Mouse (Mus musculus) brown adipose tissue, adult 24 weeks (tissue): ENCODE data around the gene Cd300lg. TPM values are rescaled to one million over a fixed set of nuclear protein-coding genes. Genes with fewer than 3 reads are reported as not detected.

Source experiments
- H3K27ac ChIP-seq: fragments of 200-500 bp; replicated peaks from 2 replicates; pipeline ENCODE4 v1.5.1; 2012; ENCODE audit warnings: low read depth, mild to moderate bottlenecking, low read length
- H3K4me1 ChIP-seq: fragments of 200-500 bp; 2 replicates; pipeline ENCODE4 v1.6.1; 2012; ENCODE audit warnings: low read length, mixed read lengths; ENCODE audit not compliant: control insufficient read depth, insufficient read depth, insufficient read length
- H3K4me3 ChIP-seq: fragments of 200-500 bp; 2 replicates; pipeline ENCODE4 v1.5.1; 2012; ENCODE audit warnings: low read depth, mild to moderate bottlenecking, low read length, moderate library complexity; ENCODE audit not compliant: insufficient read depth
- polyA plus RNA-seq: library from polyadenylated mRNA; stranded (reverse); fragments of >200 nt; gene quantifications from 2 replicates; pipeline ENCODE4 v1.2.4, GENCODE M21; 2012; ENCODE audit not compliant: missing spikeins, insufficient read depth, insufficient read length

Cd300lg gene
- polyA plus RNA-seq, 1 experiment, result 37.7 TPM

DNA sequence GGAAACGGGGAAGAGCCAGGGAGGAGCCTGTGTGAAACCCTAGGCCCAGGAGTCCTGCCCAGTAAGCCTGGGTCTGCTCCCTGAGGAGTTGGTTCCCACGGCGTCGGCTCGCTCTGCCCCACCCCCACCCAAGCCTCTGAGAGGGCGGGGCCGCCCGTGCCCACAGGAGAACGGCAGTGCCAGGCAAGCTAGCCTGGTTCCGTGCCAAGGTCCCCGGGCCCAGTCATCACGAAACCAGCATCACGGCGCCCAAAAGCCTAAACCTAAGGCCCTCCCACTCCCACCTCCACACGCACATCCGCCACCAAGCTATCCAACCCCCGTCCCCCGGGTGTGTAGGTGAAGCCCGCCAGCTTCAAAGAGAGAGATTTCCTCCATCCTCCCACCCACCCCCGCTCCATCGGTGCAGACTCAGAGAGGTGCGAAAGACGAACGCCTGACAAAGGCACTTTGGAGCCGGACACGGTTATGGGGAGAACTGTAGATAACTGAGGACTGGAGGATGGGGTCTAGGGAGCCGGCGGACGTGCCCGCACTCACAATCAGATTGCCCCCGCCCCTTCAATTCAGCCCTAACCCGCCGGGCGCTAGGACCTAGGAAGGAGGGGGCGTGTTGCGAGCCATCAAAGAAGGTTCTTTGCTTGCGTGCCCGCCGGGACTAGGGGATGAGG lies 45.9 kb downstream of the Cd300lg start:
- Histone ChIP-seq H3K4me3 (peak overlapping the region; percentile 77), H3K4me1 (no peaks in the 10 kb centered on the region), H3K27ac (peak overlapping the region; percentile 18; the same call in 1 of the 2 replicates)

DNA sequence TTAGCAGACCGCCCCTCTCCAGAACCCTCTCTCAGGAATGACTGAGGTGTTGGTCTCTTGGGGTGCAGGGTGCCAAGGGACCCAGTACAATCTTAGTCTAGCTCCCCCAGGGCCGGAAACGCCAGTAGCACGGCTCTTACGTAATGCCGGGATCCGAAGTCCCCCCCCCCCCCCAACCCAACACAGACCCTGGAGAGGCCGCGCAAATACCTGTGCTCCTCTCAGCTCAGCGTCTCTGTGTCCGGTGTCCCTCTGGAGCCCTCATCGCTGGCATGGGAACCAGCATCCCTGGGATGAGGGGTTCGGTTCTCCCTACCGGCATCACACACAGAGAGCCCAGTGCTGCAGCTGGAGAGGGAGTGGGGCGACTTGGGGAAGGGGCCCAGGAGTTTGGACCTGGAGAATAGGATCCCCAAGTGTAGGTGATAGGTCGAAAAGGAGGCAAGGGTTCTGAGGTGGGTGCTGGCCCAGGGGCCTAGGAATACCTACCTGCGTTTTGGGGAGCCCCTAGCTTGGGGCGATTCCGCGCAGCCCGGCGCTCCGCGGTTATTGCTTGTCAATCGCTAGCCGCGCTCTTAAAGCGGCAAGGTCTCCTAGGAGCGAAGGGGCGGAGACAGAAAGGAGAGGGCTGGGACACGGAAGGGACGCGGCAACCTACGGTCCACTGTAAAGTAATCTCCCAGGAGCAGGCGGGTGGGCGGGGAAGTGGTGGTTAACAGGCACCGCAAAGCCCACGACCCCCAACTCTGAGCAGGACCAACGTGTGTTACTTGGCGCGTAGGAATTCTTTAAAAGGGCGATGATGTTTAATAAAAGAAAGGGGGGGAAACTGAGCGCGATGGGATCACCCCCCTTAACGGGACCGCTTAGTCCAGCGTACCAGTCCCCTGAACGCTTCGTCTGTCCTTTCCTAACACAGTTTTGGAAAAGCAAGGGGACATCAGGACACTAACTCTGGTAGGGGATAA lies 46.9 kb downstream of the Cd300lg start, which contains the start of gene Mpp2:
Gene Mpp2, minus strand, starts transcription at position 585 of the 968 bp plus-strand sequence.
- peak within 1 kb of the TSS; percentile 66 for H3K27ac ChIP-seq
- no peaks in the 10 kb centered on the region for H3K4me1 ChIP-seq

DNA sequence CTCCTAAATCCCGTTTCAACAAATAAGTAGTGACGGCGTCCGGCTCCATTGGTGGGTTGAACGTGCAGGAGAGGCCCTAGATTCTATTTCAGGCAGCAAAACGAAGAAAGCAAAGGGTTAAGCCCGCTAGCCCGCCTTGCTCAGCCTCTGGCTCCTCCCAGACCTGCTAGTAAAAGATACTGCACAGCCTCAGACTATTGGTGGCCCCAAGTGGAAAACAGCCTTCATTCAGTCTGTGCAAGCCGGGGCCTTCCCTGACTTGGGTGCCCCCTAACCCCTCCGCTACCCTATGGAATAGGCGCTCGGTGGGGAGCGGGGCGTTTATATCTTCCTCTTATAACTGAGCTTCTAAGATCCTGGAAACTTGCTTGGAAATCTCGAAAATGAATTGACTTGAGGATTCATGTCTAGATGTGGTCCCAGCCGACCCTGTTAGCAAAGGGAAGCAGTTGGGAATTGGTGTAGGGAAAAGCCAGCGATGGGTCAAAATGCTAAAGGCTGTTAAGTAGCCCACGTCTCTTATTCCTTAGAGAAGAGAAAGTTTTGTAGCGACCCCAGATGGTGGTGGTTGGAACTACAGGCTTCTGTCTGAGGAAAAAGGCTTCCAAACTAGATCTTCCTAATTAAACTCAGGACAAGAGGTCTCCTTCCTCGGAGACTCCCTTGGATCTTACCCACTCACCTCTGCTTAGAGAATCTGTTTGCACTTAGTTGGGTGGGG lies 47.9 kb downstream of the Cd300lg start:
- H3K4me1 ChIP-seq, result no peaks in the 10 kb centered on the region
- no peak overlapping the region for H3K27ac ChIP-seq
- H3K4me3 ChIP-seq, result peak overlapping the region; percentile 77

More for the DNA sequence above, 46.9 kb downstream of the Cd300lg start, which contains the start of gene Mpp2:
- H3K4me3 ChIP-seq, result peak within 1 kb of the TSS; percentile 77

DNA sequence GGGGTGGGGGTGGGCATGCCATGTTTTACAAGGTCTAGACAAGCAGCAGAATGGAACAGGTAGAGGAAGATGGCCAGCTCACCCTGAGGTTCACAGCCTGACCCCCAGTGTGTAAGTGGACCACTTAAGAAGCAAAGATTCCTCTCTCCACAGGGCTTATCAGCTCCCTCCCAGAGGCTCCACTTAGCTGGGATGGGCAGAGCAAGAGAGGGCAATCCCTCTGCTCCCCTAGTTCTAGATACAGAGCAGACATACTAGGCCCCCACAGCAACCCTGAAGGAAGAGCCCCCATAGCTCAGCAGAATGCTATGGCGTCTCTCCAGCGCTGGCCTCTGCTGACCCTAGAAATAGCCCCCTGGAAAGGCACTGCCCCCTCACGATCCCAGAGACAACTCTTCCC lies 54.4 kb downstream of the Cd300lg start:
- Histone ChIP-seq H3K4me3 (no peak overlapping the region), H3K4me1 (no peaks in the 10 kb centered on the region), H3K27ac (no peak overlapping the region)

DNA sequence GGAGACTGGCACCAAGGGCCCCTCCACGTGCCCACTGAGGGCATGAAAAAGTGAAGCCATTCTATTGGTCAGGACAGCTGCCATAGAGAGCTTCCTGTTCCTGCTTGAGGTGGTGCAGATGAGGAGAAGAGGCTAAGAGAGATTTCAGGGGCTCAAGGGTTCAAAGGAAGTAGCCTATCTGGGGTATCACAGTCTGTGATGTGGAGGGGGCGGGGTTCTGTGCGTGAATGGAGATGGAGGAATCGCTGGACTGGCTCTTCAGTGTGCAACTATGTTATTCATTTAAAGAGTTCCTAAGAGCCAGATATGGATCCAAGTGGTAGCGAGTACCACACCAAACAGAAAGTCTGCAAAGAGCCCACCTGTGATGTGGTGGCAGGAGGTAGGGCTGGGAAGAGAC lies 55.1 kb downstream of the Cd300lg start:
- no peak overlapping the region for H3K4me3 ChIP-seq
- H3K27ac ChIP-seq, result no peak overlapping the region
- H3K4me1 ChIP-seq, result no peaks in the 10 kb centered on the region

DNA sequence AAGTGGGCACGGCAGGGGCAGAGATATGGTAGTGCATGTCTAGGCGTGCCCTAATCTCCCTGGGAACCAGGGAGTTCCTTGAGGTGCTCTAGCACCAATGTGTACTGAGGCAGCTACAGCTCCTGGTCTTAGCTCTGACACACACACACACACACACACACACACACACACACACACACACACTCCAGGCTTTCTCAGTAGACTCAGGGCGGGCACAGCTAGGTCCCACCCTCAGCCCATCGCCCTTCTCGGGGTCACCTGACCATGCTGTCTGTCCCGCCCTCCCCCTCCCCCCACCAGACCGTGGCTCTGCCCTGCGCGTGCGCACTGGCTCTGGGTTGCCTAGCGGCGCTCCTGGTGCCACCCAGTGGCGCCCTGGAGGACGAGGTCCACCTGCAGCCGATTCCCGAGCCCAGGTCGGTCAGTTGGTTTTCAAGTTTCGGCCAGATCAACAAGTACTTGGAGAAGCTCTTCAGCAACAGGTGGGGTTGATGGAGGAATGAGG lies 55.6 kb downstream of the Cd300lg start:
- no peaks in the 10 kb centered on the region for H3K4me1 ChIP-seq
- peak overlapping the region; percentile 38 for H3K4me3 ChIP-seq

DNA sequence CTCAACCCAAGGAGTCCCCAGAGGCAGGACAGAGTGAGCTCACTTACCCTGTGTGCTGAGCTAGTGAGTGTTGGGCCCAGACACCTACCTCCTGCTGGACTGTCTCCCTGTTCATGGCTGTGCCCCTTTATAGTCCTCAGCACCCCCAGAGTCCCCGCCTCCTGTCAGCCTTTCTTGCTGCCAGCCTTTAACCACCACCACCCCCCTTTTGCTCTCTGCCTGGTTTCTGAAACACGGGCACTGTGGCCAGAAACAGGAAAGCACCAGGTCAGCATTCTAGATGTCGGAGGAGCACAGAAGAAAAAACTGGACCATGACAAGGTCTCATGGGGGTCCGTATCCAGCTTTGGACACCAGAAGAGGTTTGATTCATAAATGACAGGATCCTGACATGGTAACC lies 59.9 kb downstream of the Cd300lg start, which contains the start of gene Ppy:
Gene Ppy, minus strand, starts transcription at position 101 of the 400 bp plus-strand sequence.
- Histone ChIP-seq H3K4me1 (no peaks in the 10 kb centered on the region), H3K27ac (no peak within 1 kb of the TSS), H3K4me3 (no peak within 1 kb of the TSS)

More for the DNA sequence above, 55.6 kb downstream of the Cd300lg start:
- H3K27ac ChIP-seq, result no peak overlapping the region

DNA sequence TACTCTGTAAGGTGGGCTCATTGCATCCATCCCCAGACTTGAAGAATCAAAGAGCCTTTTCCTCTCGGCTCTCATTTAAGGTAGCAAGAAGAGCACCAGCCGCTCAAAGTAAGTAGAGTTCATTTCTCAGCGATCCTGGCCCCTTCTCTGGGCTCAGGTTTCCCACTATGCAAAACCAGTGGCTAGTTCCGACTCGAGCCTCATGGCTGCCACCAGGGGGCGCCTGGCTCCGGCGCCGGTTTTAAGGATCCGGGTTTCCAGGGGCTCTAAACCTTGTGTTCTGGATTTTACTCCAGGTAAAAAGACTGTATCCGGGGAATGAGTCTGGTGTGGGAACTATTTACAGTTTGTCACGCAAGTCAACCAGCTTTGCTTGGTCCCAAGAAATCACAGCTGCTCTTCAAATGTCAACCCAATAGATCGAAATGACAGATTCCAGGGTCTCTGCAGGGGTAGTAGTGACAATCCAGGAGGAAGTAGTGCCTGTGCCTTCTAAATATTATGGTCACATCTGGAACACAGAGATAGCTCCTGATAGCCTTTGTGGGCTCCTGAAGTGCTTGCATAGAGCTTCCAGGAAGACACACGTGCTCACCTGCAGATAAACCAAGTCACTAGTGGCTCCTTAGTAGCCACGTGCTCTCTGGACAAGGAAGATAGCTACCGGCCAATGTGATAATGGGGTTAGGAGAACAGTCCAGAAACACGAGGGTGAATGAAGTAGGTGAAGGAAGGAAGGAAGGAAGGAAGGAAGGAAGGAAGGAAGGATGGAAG lies 61.4 kb downstream of the Cd300lg start:
- no peak overlapping the region for H3K27ac ChIP-seq
- no peak overlapping the region for H3K4me3 ChIP-seq
- H3K4me1 ChIP-seq, result no peaks in the 10 kb centered on the region

Other genes with a start within 250 kb of the Cd300lg start
- gene Meox1, start 147.1 kb upstream of the Cd300lg start, polyA plus RNA-seq, result 3.8 and 4.4 TPM in 2 replicates
- gene Sost, start 74.5 kb upstream of the Cd300lg start, polyA plus RNA-seq, result not detected in 2 replicates
- gene Cfap97d1, start 57.2 kb upstream of the Cd300lg start, polyA plus RNA-seq, result not detected in 2 replicates
- gene Dusp3, start 54.5 kb upstream of the Cd300lg start, polyA plus RNA-seq, result 66.5 and 75.1 TPM in 2 replicates
- 0.54 and 0.87 TPM in 2 replicates for gene Mpp3, start 13.0 kb upstream of the Cd300lg start, polyA plus RNA-seq
- 3.7 and 7.0 TPM in 2 replicates for gene Mpp2, start 47.0 kb downstream of the Cd300lg start, polyA plus RNA-seq
- not detected in 2 replicates for gene Ppy, start 59.8 kb downstream of the Cd300lg start, polyA plus RNA-seq
- gene Pyy, start 66.3 kb downstream of the Cd300lg start, polyA plus RNA-seq, result not detected in 2 replicates
- gene Nags, start 104.0 kb downstream of the Cd300lg start, polyA plus RNA-seq, result not detected in 2 replicates
- gene Tmem101, start 114.9 kb downstream of the Cd300lg start, polyA plus RNA-seq, result 3.3 and 7.9 TPM in 2 replicates
- 93.7 and 101 TPM in 2 replicates for gene Lsm12, start 143.8 kb downstream of the Cd300lg start, polyA plus RNA-seq
- 41.4 and 51.7 TPM in 2 replicates for gene G6pc3, start 148.1 kb downstream of the Cd300lg start, polyA plus RNA-seq
- 42.2 and 61.6 TPM in 2 replicates for gene Hdac5, start 188.7 kb downstream of the Cd300lg start, polyA plus RNA-seq
- gene BC030867, start 207.4 kb downstream of the Cd300lg start, polyA plus RNA-seq, result not detected in 2 replicates
- gene Asb16, start 227.2 kb downstream of the Cd300lg start, polyA plus RNA-seq, result 0.48 and 1.0 TPM in 2 replicates
- 20.5 and 24.2 TPM in 2 replicates for gene Tmub2, start 243.4 kb downstream of the Cd300lg start, polyA plus RNA-seq